Mouse (Mus musculus) erythroblast, embryonic 14.5 days (primary cell): Measurements from ENCODE around the gene Atp1b2. TPM values are rescaled to one million over a fixed set of nuclear protein-coding genes. Genes with fewer than 3 reads are reported as not detected.
A peak's percentile ranks its signal among the peaks of the same experiment; 100 is the strongest.

Experiments used
- H3K27me3 ChIP-seq: 2 replicates; pipeline ENCODE4 v1.6.1; 2012; ENCODE audit warnings: inconsistent platforms; ENCODE audit not compliant: control insufficient read depth
- H3K36me3 ChIP-seq: 2 replicates; pipeline ENCODE4 v1.6.1; 2012; ENCODE audit warnings: mild to moderate bottlenecking, inconsistent platforms; ENCODE audit not compliant: control insufficient read depth
- H3K4me1 ChIP-seq: 2 replicates; pipeline ENCODE4 v1.6.1; 2012; ENCODE audit warnings: inconsistent platforms; ENCODE audit not compliant: control insufficient read depth
- H3K4me3 ChIP-seq: replicated peaks from 2 replicates; pipeline ENCODE3; 2012; ENCODE audit warnings: moderate library complexity, mild to moderate bottlenecking, inconsistent platforms
- H3K9me3 ChIP-seq: 2 replicates; pipeline ENCODE4 v1.6.1; 2012; ENCODE audit warnings: low read length, inconsistent platforms, mixed read lengths; ENCODE audit not compliant: control insufficient read depth
- GATA1 ChIP-seq: IDR thresholded peaks from 2 replicates; pipeline ENCODE4 v1.6.1; 2012; ENCODE audit warnings: low read length, inconsistent platforms, mixed read lengths
- TAL1 ChIP-seq: IDR thresholded peaks from 3 replicates; pipeline ENCODE4 v1.6.1; 2012; ENCODE audit warnings: low read length, inconsistent platforms, mixed read lengths
- polyA plus RNA-seq: library from polyadenylated mRNA; stranded (reverse); fragments of >175 nt; gene quantifications from 2 replicates; pipeline ENCODE4 v1.2.3, GENCODE M21; 2012

Gene Atp1b2
- polyA plus RNA-seq, 1 experiment, result 9.1 TPM

DNA sequence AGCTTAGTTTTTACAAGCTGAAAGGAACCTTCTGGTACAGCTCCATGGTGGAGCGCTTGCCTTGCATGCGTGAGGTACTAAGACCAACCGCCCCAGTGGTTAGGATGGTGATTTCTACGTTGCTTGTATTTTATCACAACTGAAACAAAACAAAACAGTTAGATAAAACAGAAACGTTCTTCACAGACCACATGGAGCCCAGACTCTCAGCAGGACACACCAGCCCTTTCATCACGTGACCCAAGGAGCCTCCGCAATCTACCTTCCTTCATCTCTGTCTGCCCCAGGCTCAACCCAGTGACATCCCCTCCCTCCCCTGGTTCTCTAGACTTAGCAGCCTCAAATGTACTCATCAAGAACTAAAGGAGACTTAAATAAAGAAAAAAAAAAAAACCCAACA lies 3.7 kb upstream of the Atp1b2 start:
- Histone ChIP-seq H3K9me3 (no peaks in the 10 kb centered on the region), H3K4me3 (peak overlapping the region; percentile 15), H3K36me3 (no peaks in the 10 kb centered on the region), H3K27me3 (no peaks in the 10 kb centered on the region), H3K4me1 (peaks cover 85% of the 10 kb centered on the region)
- no peak for TF ChIP-seq TAL1
- peak; percentile 48; the same call in 1 of the 2 replicates for TF ChIP-seq GATA1

DNA sequence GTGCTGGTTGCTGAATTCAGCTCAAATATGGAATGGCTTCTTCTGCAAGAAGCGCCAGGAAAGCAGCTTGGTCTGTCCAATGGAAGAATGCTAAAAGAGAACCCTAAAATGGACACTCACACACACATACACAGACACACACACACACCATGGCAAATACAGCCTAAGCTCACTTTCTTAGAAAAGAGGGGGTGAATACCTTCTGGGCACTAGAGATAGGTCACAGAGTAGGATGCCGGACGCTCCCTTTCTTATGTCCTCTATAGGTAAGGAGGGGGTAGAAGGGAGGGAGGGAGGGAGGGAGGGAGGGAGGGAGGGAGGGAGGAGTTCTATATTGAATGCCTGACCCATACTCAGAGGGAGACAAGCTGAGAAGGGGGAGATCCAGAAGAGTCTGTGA lies 2.8 kb upstream of the Atp1b2 start:
- no peaks in the 10 kb centered on the region for H3K27me3 ChIP-seq
- TF ChIP-seq GATA1, result no peak
- TF ChIP-seq TAL1, result no peak
- H3K9me3 ChIP-seq, result no peaks in the 10 kb centered on the region
- H3K4me1 ChIP-seq, result peaks cover 86% of the 10 kb centered on the region
- H3K36me3 ChIP-seq, result peaks cover 6% of the 10 kb centered on the region
- no peak overlapping the region for H3K4me3 ChIP-seq

DNA sequence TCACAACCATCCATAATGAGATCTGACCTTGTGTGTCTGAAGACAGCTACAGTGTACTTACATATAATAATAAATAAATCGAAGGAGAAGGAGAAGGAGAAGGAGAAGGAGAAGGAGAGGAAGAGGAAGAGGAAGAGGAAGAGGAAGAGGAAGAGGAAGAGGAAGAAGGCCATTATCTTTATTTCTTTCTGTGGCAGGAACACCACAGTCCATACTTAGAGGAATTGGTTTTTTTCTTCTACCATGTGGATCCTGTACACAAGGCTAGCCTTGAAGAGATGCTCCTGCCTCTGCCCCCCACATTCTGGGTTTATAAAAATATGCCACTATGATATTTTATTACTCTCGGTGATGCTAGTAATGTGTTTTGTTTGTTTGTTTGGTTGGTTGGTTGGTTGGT lies 1.1 kb upstream of the Atp1b2 start:
- TF ChIP-seq GATA1, result no peak
- no peak for TF ChIP-seq TAL1
- H3K4me3 ChIP-seq, result no peak overlapping the region
- peaks cover 90% of the 10 kb centered on the region for H3K4me1 ChIP-seq

DNA sequence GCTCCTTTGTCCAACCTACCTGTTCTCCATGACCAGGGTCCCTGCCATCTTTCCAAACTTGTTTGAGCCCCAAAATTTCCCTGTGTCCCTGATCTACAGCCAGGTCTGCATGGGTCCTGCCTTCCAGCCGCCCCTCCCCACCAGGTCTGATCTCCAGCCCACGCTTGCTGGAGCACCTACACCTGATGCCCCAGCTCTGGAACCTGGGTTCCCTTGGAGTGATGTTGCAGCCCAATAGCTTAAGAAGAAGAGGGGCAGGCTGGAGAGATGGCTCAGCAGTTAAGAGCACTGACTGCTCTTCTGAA lies 701 bp upstream of the Atp1b2 start:
- TF ChIP-seq GATA1 (no peak), TAL1 (no peak)
- Histone ChIP-seq H3K27me3 (no peaks in the 10 kb centered on the region), H3K4me3 (peak overlapping the region; percentile 88), H3K9me3 (no peaks in the 10 kb centered on the region), H3K36me3 (peaks cover 27% of the 10 kb centered on the region), H3K4me1 (peaks cover 94% of the 10 kb centered on the region)

More for the DNA sequence above, 1.1 kb upstream of the Atp1b2 start:
- Histone ChIP-seq H3K36me3 (peaks cover 23% of the 10 kb centered on the region), H3K27me3 (no peaks in the 10 kb centered on the region), H3K9me3 (no peaks in the 10 kb centered on the region)

DNA sequence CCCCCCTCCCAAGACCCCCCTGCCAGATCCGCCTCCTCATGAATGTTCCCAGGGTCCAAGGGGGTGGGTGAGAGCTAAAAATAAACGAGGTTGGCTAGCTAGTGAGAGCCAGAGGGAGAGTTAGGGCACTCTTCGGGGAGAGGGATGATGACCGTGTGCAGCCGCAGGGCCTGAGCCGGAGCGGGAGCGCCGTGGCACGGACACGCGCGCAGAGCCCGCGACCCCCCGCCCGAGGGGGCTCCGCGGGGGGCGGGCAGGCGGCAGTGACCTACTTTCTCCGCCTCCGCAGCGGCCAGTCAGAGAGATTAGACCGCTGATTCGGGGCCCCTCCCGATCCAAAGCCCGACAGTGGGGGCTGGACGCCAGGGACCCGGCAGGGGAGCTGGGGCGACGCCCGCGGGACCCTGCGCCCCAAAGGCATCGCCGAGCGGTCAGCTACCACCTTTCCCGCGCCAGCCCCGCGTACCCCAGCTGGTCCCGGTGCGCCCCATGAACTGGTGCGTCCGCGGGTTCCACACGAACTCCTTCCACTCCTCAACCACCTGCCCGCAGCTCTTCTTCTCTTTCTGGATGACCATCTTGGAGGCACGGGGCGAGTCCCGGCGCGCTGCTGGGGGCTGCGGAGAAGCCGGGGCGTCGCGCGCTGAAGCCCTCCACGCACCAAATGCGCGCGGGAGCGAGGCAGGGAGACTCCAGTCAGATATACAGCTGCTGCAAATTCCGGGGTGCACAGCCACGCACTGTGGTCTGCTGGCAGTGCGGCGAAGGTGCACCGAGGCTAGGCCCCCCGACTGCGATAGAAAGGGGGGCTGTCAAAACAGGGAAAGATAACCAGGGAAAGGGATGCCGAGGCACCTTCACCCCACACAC lies 712 bp downstream of the Atp1b2 start:
- TF ChIP-seq GATA1 (no peak), TAL1 (no peak)
- Histone ChIP-seq H3K9me3 (no peaks in the 10 kb centered on the region), H3K4me3 (peak overlapping the region; percentile 88), H3K27me3 (no peaks in the 10 kb centered on the region), H3K36me3 (peaks cover 41% of the 10 kb centered on the region), H3K4me1 (peaks cover 96% of the 10 kb centered on the region)

DNA sequence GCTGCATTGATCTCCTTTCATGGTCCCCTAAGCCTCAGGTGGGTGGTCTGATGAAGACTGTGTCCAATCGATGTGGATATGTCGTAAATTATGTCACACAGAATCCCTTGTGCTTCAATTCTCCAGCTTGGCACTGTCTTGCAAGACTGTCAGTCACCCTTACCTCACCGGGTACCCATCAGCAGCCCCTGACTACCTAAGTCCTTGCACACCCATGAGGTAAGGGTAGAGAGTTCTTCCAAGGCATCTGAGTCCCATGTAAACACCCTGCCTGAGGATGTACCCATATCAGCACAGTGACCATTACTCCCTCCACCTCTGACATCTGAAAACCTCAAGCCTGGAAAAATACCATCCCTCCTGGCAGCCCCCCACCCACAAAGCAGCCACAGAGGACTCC lies 1.4 kb downstream of the Atp1b2 start:
- no peak for TF ChIP-seq TAL1
- TF ChIP-seq GATA1, result no peak
- Histone ChIP-seq H3K4me1 (peaks cover 96% of the 10 kb centered on the region), H3K4me3 (peak overlapping the region; percentile 88), H3K27me3 (no peaks in the 10 kb centered on the region), H3K9me3 (no peaks in the 10 kb centered on the region), H3K36me3 (peaks cover 48% of the 10 kb centered on the region)

DNA sequence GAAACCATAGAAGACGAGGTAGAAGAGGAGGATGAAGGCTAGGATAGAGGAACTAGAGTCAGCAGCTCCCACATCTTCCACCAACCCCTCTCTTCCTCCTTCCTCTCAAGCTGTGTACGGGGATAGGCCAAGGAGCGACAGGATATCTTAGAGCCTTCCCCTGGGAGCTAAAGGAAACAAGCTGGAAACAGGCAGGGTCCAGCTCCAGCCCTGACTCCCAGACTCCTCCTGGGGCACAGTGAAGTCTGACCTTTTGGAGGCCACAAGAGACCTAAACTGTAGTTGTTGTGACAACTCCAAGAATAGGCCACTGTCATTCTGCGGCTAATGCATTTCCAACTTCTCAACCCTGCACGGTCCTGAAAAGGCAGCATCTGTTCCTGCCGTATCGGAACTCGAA lies 2.2 kb downstream of the Atp1b2 start:
- Histone ChIP-seq H3K36me3 (peaks cover 56% of the 10 kb centered on the region), H3K4me1 (peaks cover 96% of the 10 kb centered on the region), H3K27me3 (no peaks in the 10 kb centered on the region), H3K4me3 (peak overlapping the region; percentile 88), H3K9me3 (no peaks in the 10 kb centered on the region)
- TF ChIP-seq TAL1 (no peak), GATA1 (no peak)

DNA sequence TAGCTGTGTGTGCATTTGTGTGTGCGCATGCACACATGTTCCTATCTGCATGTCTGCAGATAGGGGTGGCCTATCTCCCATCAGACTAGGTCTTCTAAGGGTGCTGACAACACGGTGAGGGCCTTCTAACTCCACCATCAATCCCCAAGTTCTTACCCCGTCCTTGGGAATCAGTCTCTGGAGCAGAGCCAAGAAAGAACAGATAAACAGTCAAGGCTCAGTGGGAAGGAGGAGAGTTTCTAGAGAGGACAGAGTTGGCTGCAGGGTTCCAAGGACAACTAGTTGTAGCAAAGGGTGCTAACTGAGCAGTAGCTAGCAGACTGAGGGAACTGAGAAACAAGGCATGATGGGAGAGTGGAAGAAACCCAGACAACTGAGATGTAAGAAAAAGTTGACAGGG lies 4.0 kb downstream of the Atp1b2 start:
- Histone ChIP-seq H3K9me3 (no peaks in the 10 kb centered on the region), H3K4me3 (no peak overlapping the region), H3K4me1 (peaks cover 85% of the 10 kb centered on the region), H3K36me3 (peaks cover 67% of the 10 kb centered on the region), H3K27me3 (no peaks in the 10 kb centered on the region)
- TF ChIP-seq GATA1, result no peak
- TF ChIP-seq TAL1, result no peak

DNA sequence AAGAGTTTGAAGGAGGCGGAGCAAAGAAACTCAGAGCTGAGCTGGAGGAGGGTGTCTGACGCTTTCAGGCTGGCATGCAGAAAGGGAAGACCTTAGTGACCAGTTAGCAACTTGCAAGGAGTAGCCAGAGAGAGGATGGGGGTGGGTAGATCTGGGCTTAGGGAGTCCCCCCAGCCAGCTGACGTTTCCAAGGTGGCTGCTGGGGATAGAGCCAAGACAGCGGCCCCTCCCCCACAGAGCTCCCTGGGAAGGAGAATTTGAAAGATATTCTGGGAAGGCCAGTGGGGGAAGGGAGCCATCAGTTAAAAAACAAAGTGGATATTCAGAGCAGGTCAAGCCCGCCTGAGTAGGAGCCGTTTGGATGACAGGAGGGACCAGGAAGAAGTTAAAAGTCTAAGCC lies 5.6 kb downstream of the Atp1b2 start:
- H3K27me3 ChIP-seq, result no peaks in the 10 kb centered on the region
- H3K4me1 ChIP-seq, result peaks cover 71% of the 10 kb centered on the region
- TF ChIP-seq GATA1 (no peak), TAL1 (no peak)
- H3K4me3 ChIP-seq, result peak overlapping the region; percentile 36
- no peaks in the 10 kb centered on the region for H3K9me3 ChIP-seq
- peaks cover 76% of the 10 kb centered on the region for H3K36me3 ChIP-seq

DNA sequence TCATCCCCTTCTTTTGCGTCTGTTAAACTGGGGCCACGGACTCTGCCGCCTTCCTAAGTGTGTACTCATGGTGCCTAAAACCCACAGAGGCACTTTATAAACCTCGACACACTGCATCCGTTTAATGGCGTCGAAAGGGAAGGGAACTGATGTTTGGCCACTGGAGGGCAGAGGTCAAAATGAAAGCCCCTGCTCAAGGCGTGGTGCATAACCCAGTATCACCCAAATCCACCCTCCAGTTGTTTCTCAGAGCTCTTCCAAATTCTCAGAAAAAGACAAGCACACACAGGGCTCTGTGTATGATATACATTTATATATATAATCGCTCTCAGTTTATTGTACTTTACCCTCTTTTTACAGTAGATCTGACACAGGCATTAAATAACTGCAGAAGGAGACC lies 6.3 kb downstream of the Atp1b2 start:
- no peaks in the 10 kb centered on the region for H3K9me3 ChIP-seq
- no peaks in the 10 kb centered on the region for H3K27me3 ChIP-seq
- H3K4me3 ChIP-seq, result peak overlapping the region; percentile 36
- peaks cover 68% of the 10 kb centered on the region for H3K4me1 ChIP-seq
- TF ChIP-seq GATA1 (no peak), TAL1 (no peak)
- peaks cover 83% of the 10 kb centered on the region for H3K36me3 ChIP-seq
